Mouse (Mus musculus): ENCODE data around the gene Unc93a2. TPM values are rescaled to one million over a fixed set of nuclear protein-coding genes. Genes with fewer than 3 reads are reported as not detected.
"Not testable (repeated sequence)": the region's sequence is repeated elsewhere in the genome, so short reads cannot be mapped to it uniquely, and the experiment has no call there.

Unc93a2 gene
- polyA plus RNA-seq, 1 experiment from 2014 or later = not detected

- not testable (repeated sequence) for H3K4me2 ChIP-seq (ENCODE audit: low read depth); H3K27me3 ChIP-seq (ENCODE audit: control insufficient read depth, insufficient read depth, low read length); ATAC-seq (ENCODE audit: insufficient read depth, low FRiP score, low TSS enrichment); H3K36me3 ChIP-seq (ENCODE audit: control insufficient read depth, insufficient read depth, low read length); H3K9me3 ChIP-seq (ENCODE audit: control insufficient read depth, low read length); DNase-seq (ENCODE audit: low spot score); H3K4me1 ChIP-seq (ENCODE audit: control insufficient read depth, insufficient read depth, low read length); H3K27ac ChIP-seq (ENCODE audit: low read depth, low read length); H3K4me3 ChIP-seq (ENCODE audit: low read depth, low read length); H3K9ac ChIP-seq (ENCODE audit: low read length)
- 90% methylated on average over 7 of the region's 9 CpGs for WGBS
Observed at GRCm38 (mm10) chr17:7360749-7361465, 24.4 kb downstream of the Unc93a2 start.

DNA sequence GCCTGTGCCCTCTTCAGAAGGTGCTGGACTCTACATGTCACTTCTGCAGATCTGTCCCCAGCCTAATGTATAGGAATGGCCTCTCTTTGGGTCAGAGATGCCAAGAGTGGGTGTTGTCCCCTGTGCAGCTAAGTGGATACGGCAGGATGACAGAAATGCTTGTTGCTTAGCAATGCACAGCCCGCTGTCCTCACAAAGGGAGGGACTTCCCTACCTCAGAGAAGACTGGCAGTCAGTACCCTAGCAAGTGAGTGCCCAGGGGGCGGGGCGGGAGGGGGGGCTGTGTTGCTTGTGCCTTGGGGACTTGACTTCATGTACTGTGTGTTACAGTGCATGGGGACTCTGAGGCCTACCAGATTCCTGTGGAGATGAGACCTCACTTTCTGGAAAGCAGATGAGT, 25.5 kb downstream of the Unc93a2 start:
- H3K4me3 ChIP-seq (ENCODE audit: low read depth, low read length); H3K9me3 ChIP-seq (ENCODE audit: control insufficient read depth, low read length); H3K4me2 ChIP-seq (ENCODE audit: low read depth); H3K36me3 ChIP-seq (ENCODE audit: control insufficient read depth, insufficient read depth, low read length); H3K27me3 ChIP-seq (ENCODE audit: control insufficient read depth, insufficient read depth, low read length); H3K27ac ChIP-seq (ENCODE audit: low read depth, low read length); H3K9ac ChIP-seq (ENCODE audit: low read length); H3K4me1 ChIP-seq (ENCODE audit: control insufficient read depth, insufficient read depth, low read length); DNase-seq (ENCODE audit: low spot score); ATAC-seq (ENCODE audit: insufficient read depth, low FRiP score, low TSS enrichment): not testable (repeated sequence)
- 68% methylated on average over 4 of the region's 4 CpGs for WGBS

DNA sequence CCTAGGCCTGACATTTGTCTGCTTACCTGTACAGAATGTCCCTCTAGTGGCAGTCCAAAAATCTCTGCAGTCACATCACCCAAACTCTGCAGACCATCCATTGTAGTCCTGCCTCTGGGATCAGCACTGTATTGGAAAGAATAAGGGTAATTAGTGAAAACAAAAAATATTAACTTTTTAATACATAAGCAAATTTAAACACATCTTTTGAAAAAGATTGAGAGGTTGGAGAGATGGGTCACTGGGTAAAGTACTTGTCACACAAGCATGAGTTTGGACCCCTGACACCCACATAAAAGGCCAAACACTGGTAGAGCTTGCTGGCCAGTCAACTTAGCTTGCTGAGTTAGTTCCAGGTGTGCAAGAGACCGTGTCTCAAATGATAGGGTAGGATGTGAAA, 32.7 kb downstream of the Unc93a2 start, which contains the start of gene Ttll2:
Ttll2 (minus strand) TSS at position 101 of the 400 bp plus-strand sequence.
- WGBS = 91% methylated on average over 1 of the region's 1 CpGs
- DNase-seq (ENCODE audit: low spot score) = not testable (repeated sequence)

DNA sequence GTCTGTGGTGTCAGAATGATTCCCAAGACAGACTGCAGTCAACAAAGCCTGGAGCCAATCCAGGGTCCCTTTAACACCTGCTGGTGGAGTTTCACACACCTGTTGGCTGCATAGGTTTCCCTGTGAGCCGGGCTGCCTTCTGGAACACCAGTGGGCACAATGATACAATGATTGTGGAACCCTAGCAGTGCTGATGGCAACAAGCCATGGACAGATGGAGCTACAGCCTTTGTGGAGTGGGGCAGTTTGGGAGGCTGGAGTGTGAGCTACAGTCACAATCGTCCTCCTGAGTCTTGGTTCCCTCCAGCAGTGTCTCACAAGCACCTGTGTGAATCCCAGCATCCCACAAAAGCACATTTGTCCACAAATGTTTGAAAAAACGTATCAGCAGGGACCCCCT, 36.5 kb downstream of the Unc93a2 start:
- not testable (repeated sequence) for H3K4me2 ChIP-seq (ENCODE audit: low read depth); H3K9me3 ChIP-seq (ENCODE audit: control insufficient read depth, low read length); H3K4me1 ChIP-seq (ENCODE audit: control insufficient read depth, insufficient read depth, low read length); ATAC-seq (ENCODE audit: insufficient read depth, low FRiP score, low TSS enrichment); H3K9ac ChIP-seq (ENCODE audit: low read length); H3K36me3 ChIP-seq (ENCODE audit: control insufficient read depth, insufficient read depth, low read length); H3K27ac ChIP-seq (ENCODE audit: low read depth, low read length); DNase-seq (ENCODE audit: low spot score); H3K27me3 ChIP-seq (ENCODE audit: control insufficient read depth, insufficient read depth, low read length); H3K4me3 ChIP-seq (ENCODE audit: low read depth, low read length)
- WGBS = 67% methylated on average over 2 of the region's 3 CpGs

More for the DNA sequence above, 32.7 kb downstream of the Unc93a2 start, which contains the start of gene Ttll2:
- not testable (repeated sequence) for H3K4me1 ChIP-seq (ENCODE audit: control insufficient read depth, insufficient read depth, low read length); H3K9ac ChIP-seq (ENCODE audit: low read length); H3K9me3 ChIP-seq (ENCODE audit: control insufficient read depth, low read length); ATAC-seq (ENCODE audit: insufficient read depth, low FRiP score, low TSS enrichment); H3K27ac ChIP-seq (ENCODE audit: low read depth, low read length); H3K4me2 ChIP-seq (ENCODE audit: low read depth); H3K4me3 ChIP-seq (ENCODE audit: low read depth, low read length); H3K27me3 ChIP-seq (ENCODE audit: control insufficient read depth, insufficient read depth, low read length); H3K36me3 ChIP-seq (ENCODE audit: control insufficient read depth, insufficient read depth, low read length)

- H3K4me1 ChIP-seq (ENCODE audit: control insufficient read depth, insufficient read depth, low read length); H3K27me3 ChIP-seq (ENCODE audit: control insufficient read depth, insufficient read depth, low read length); H3K36me3 ChIP-seq (ENCODE audit: control insufficient read depth, insufficient read depth, low read length); H3K4me3 ChIP-seq (ENCODE audit: low read depth, low read length); H3K9ac ChIP-seq (ENCODE audit: low read length); H3K4me2 ChIP-seq (ENCODE audit: low read depth); ATAC-seq (ENCODE audit: insufficient read depth, low FRiP score, low TSS enrichment); H3K27ac ChIP-seq (ENCODE audit: low read depth, low read length); H3K9me3 ChIP-seq (ENCODE audit: control insufficient read depth, low read length); DNase-seq (ENCODE audit: low spot score): not testable (repeated sequence)
- 85% methylated on average over 7 of the region's 9 CpGs for WGBS
Observed at GRCm38 (mm10) chr17:7337381-7337780, 47.9 kb downstream of the Unc93a2 start.

DNA sequence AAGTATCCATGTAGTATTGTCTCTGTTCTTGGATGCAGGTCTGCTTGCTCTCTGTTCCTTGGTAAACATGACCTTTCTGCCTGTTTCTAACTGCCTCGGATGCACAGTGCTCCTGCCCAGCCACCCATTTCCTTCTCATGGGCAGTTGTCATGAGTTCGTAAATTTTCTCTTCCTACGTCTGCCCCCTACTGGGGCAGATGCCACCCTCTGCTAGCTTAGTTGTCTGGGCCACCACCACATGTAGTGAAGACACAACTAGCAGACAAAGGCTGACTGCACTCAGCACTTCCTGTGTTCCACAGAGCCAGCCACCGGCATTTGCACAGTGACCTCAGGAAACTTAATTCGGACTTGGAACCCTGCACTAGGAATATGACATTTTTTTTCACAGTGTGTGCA, 52.5 kb downstream of the Unc93a2 start:
- H3K36me3 ChIP-seq (ENCODE audit: control insufficient read depth, insufficient read depth, low read length); H3K4me2 ChIP-seq (ENCODE audit: low read depth): not testable (repeated sequence)
- WGBS = 86% methylated on average over 3 of the region's 5 CpGs

DNA sequence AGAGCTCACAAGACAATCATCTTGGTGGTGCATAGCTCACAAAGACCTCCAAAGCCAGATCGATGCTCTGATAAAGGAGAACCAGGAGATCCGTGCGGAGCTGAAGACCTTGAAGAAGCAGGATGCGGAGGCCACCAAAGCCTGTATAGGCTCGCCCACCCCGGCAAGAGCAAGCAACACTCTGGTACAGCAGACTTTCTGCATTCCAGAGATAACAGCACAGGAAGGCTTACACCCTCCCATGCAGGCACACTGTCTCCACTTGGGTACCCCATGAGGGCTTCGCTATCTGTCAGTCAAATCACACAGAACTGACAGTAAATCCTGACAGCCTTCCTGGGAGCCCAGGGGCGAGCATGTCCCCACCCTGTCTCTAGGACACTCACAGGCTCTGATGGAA, 58.8 kb downstream of the Unc93a2 start:
- H3K9ac ChIP-seq (ENCODE audit: low read length); ATAC-seq (ENCODE audit: insufficient read depth, low FRiP score, low TSS enrichment); H3K27me3 ChIP-seq (ENCODE audit: control insufficient read depth, insufficient read depth, low read length); H3K27ac ChIP-seq (ENCODE audit: low read depth, low read length); DNase-seq (ENCODE audit: low spot score); H3K4me3 ChIP-seq (ENCODE audit: low read depth, low read length); H3K4me1 ChIP-seq (ENCODE audit: control insufficient read depth, insufficient read depth, low read length); H3K4me2 ChIP-seq (ENCODE audit: low read depth); H3K36me3 ChIP-seq (ENCODE audit: control insufficient read depth, insufficient read depth, low read length); H3K9me3 ChIP-seq (ENCODE audit: control insufficient read depth, low read length): not testable (repeated sequence)
- WGBS = 76% methylated on average over 5 of the region's 8 CpGs

More for the DNA sequence above, 52.5 kb downstream of the Unc93a2 start:
- not testable (repeated sequence) for H3K4me1 ChIP-seq (ENCODE audit: control insufficient read depth, insufficient read depth, low read length); ATAC-seq (ENCODE audit: insufficient read depth, low FRiP score, low TSS enrichment); DNase-seq (ENCODE audit: low spot score); H3K4me3 ChIP-seq (ENCODE audit: low read depth, low read length); H3K27ac ChIP-seq (ENCODE audit: low read depth, low read length); H3K9me3 ChIP-seq (ENCODE audit: control insufficient read depth, low read length); H3K27me3 ChIP-seq (ENCODE audit: control insufficient read depth, insufficient read depth, low read length); H3K9ac ChIP-seq (ENCODE audit: low read length)

- H3K27ac ChIP-seq (ENCODE audit: low read depth, low read length); H3K4me3 ChIP-seq (ENCODE audit: low read depth, low read length); H3K27me3 ChIP-seq (ENCODE audit: control insufficient read depth, insufficient read depth, low read length); H3K4me2 ChIP-seq (ENCODE audit: low read depth); H3K9ac ChIP-seq (ENCODE audit: low read length); ATAC-seq (ENCODE audit: insufficient read depth, low FRiP score, low TSS enrichment); H3K36me3 ChIP-seq (ENCODE audit: control insufficient read depth, insufficient read depth, low read length); H3K4me1 ChIP-seq (ENCODE audit: control insufficient read depth, insufficient read depth, low read length); DNase-seq (ENCODE audit: low spot score); H3K9me3 ChIP-seq (ENCODE audit: control insufficient read depth, low read length): not testable (repeated sequence)
- WGBS = 87% methylated on average over 4 of the region's 5 CpGs
Observed at GRCm38 (mm10) chr17:7324346-7324745, 60.9 kb downstream of the Unc93a2 start, which contains the start of gene Tcp10a. Tcp10a (plus strand) TSS chr17:7324646.

DNA sequence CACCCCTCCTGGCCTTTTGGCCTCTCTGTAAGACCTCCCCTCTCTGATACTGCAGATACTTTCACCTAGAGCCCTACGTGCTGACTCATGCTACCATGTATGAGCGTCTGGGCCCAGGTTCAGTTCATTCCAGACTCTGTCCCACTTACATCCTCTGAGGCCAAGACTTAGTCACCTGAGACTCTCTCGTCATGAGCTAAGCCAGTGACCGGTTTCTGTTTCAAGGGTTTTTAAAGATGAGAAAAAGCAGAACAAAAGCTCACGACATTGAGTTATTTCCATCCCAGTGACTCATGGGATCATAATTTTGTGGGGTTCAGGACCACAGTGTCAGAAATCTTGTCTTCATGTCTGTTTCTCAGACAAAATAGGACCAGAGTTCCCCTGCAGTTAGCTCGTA, 65.5 kb downstream of the Unc93a2 start:
- H3K4me1 ChIP-seq (ENCODE audit: control insufficient read depth, insufficient read depth, low read length); ATAC-seq (ENCODE audit: insufficient read depth, low FRiP score, low TSS enrichment); H3K4me2 ChIP-seq (ENCODE audit: low read depth); H3K27me3 ChIP-seq (ENCODE audit: control insufficient read depth, insufficient read depth, low read length); H3K36me3 ChIP-seq (ENCODE audit: control insufficient read depth, insufficient read depth, low read length); H3K9ac ChIP-seq (ENCODE audit: low read length); H3K27ac ChIP-seq (ENCODE audit: low read depth, low read length); H3K4me3 ChIP-seq (ENCODE audit: low read depth, low read length); H3K9me3 ChIP-seq (ENCODE audit: control insufficient read depth, low read length); DNase-seq (ENCODE audit: low spot score): not testable (repeated sequence)
- WGBS = 93% methylated on average over 6 of the region's 6 CpGs
